Mouse (Mus musculus) ES-E14 (cell line): ENCODE measurements at regions not wholly inside any gene's neighbourhood (a gene's known extent, or its start where the extent isn't known, plus 50 kb on each side); places are given as distances from the start of the nearest gene placed in this dataset.

Experiments
- CHD2 ChIP-seq: IDR thresholded peaks from 2 replicates; pipeline ENCODE4 v1.6.1; 2014; ENCODE audit warnings: mild to moderate bottlenecking, low read depth, low read length, inconsistent platforms
- HCFC1 ChIP-seq: IDR thresholded peaks from 2 replicates; pipeline ENCODE4 v1.6.1; 2012; ENCODE audit warnings: low read length, inconsistent platforms, borderline replicate concordance; ENCODE audit not compliant: insufficient read depth
- MAFK ChIP-seq: IDR thresholded peaks from 2 replicates; pipeline ENCODE4 v1.6.1; 2014; ENCODE audit warnings: mild to moderate bottlenecking, low read depth, low read length, inconsistent platforms; ENCODE audit not compliant: insufficient read depth
- ZNF384 ChIP-seq: IDR thresholded peaks from 2 replicates; pipeline ENCODE4 v1.6.1; 2012; ENCODE audit warnings: low read depth, low read length, inconsistent platforms

DNA sequence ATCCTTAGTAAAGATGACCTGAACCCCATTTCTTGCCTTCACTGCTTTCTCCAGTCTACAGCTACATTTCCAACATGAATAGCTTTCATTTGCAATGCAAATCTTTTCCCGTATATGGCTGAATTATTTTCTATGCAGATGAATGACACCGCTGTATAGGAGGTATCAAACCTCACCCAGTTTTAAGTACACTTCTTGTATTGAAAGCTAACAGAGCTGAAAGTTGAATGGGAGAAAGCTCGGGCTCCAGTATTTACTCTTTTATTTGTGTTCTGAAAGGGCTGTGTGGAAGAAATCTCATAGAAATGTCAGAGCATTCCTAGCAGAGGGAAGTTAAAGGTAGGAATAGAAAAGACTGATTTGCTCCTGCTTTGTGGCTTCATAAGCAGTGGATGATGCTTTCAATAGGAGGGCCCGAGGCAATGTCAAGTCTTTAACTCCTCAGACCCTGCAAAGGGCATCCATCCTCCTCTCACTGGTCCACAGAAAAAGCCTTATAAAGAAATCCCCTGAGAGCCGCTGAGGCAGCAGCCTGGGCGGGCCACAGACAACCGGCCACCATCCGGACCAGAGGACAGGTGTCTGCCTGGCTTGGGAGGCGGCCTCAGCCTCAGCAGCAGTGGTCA lies 673.8 kb upstream of the Intu start:
- TF ChIP-seq MAFK: no peak
- TF ChIP-seq CHD2: no peak
- TF ChIP-seq ZNF384: no peak
- no peak for TF ChIP-seq HCFC1
